Mouse (Mus musculus): ENCODE measurements around the gene Ptk7.

DNA sequence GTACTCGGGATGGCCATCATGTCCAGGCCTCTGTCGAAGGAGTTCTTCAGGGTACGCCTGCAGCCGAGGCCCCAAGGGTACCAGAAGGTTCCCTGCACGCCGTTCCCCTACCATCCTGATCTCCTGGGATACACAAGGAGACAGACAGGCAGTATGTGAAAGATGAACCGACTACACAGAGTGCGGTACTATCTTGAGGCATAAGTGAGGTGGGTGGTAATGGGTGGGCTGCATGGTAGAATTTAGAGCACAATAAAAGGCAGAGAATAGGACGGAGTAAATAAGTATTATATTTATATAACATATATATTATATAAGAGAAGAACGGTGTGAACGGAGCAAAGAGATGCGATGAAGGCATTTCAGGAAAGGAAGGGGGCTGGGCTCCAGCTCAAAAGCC is 85.6 kb downstream of the Ptk7 start:
- TF ChIP-seq CTCF (IDR thresholded peaks at IDR 0.05; ENCODE audit: low read depth) (no peak), EP300 (IDR thresholded peaks at IDR 0.05; ENCODE audit: low read depth) (no peak)

All from heart, postnatal 0 days (tissue).